Mouse (Mus musculus): Measurements from ENCODE around the gene Surf2.
A peak's percentile ranks its signal among the peaks of the same experiment; 100 is the strongest.
"Not testable (repeated sequence)": the region's sequence is repeated elsewhere in the genome, so short reads cannot be mapped to it uniquely, and the experiment has no call there.

Surf2 gene

DNA sequence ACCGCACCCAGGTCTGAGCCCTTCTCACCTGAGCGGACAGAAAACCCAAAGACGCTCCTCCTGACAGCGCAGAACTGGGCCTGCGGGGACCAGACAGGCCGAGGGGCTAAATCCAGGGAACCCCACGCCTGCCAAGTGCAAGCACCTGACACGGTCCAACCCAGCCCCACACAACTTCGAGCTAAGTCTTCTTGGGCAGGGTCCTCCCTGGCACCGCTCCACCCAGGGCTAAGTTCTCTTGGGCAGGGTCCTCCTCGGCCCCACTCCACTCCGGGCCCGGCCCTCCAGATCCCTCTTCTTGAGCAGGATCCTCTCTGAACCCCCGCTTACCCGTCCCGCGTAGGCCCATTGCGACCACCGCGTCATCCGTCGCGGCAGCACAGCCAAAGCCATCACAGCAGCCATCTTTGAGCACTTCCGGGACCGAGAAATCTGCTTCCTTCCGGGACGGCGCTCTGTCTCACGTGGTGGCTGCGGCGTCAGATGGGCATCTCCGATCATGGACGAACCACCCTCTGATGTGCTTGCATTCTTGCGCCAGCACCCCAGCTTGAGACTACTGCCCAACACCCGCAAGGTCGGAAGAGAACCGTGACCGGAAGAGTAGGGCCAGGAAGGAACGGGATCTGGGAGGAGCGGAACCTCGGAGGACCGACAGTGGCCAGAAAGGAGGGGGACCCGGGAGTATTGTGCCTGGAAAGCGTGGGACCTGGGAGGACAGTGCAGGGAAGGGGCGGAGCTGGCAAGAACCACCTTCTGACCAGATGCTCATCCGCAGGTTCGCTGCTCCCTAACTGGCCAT lies at the start of gene Surf2, which contains the start of gene Surf1:
Gene Surf2, plus strand, starts transcription at position 441 of the 802 bp plus-strand sequence.
Gene Surf1, minus strand, starts transcription at position 604 of the 802 bp plus-strand sequence.
- peak; percentile 74 to 81 for DNase-seq (ENCODE audit: low spot score in 2 of 2)

DNA sequence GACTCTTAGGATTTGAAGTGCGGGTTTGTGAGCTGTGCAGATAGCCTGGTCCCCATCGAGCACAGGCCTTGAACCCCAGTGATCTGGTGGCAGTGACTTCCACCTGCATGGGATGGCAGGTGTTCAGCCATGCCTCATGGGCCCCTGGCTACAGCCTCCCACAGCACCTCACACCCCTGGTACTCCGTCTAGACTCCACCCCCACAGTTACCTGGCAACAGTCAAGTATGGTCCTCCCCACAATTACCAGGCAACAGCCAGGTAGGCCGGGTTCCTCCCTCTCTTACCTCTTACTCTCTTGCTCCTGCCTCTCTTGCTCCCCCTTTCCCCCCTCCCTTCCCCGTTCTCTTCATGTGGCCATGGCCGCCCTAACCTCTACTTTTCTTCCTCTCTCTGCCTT lies 45.5 kb upstream of the Surf2 start:
- no peak for DNase-seq (ENCODE audit: low spot score in 2 of 2)

DNA sequence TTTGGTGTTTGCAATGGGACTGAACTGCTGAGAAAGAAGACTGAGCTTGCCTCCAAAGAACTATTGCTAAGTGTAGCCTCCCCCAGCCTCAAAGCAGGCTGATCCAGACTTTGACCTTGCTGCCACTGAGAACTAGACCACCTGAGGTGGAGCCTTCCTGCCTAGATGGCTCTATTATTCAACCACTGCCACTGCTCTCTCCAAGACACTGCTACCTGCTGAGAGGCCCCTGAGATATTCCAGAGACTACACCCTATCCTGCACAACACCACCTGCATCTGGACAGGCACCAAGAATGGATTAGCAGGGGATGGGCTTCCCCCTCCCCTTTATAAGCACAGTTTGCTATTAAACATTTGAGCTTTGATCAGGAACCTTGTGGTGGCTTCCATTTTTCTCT lies 37.6 kb upstream of the Surf2 start:
- no peak for DNase-seq (ENCODE audit: low spot score in 2 of 2)

DNA sequence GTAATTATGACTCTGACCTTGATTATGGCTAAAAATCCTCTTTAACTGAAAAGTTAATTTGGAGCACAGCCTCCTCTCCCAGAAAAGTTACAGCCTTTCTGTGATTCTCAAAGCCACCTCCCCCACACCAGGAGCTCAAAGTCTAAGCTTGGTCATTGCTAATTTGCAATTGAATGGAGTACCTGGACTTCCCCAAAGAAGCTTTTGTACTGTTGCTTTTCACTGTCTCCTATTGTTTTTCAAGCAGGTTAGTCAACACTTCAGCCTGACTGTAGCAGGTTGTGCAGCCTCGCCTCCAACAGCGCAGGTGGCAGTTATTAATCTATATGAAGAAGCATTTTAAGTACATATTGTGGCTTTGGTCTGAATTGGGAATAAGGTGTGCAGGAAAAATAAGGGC lies 30.6 kb upstream of the Surf2 start:
- DNase-seq (ENCODE audit: low spot score in 2 of 2) = not testable (repeated sequence)

DNA sequence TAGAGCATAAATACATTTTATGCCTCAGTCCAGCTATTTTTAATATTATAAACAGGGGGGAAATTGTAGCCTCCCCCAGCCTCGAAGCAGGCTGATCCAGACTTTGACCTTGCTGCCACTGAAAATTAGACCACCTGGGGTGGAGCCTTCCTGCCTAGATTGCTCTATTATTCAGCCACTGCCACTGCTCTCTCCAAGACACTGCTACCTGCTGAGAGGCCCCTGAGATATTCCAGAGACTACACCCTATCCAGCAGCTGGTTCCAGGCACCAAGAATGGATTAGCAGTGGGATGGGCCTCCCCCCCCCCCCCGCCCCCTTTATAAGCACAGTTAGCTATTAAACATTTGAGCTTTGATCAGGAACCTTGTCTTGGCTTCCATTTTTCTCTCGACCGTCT lies 30.0 kb upstream of the Surf2 start:
- DNase-seq (ENCODE audit: low spot score in 2 of 2) = not testable (repeated sequence)

DNA sequence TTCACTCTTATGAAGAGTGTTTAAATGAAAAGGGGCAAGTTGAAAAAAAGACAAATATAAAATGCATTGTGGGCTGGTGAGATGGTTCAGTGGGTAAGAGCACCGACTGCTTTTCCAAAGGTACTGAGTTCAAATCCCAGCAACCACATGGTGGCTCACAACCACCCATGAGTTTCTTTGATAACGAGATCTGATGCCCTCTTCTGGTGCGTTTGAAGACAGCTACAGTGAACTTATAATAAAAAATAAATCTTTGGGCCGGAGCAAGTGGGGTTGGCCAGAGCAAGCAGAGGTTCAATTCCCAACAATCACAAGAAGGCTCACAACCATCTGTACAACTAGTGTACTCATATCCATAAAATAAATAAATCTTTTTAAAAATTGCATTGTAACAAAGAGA lies 20.3 kb upstream of the Surf2 start:
- DNase-seq (ENCODE audit: low spot score in 2 of 2) = no peak

DNA sequence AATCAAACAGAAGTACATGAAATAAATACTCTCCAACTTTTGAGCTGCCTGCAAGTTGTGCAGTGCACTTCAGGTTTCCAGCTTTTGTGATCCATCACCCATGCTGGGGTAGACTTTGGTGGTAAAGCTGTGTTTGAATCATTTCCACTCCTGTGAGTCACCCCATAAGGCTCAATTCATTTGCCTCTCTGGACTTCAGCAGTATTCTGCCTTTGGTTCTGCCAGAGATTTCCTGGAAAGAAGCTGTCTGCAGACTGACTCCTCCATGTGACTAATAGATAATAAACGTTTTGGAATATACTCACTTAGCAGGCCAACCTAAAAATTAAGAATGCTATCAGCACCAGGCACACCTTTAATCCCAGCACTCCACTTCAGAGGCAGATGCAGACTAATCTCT lies 15.4 kb upstream of the Surf2 start:
- DNase-seq (ENCODE audit: low spot score in 2 of 2) = no peak

DNA sequence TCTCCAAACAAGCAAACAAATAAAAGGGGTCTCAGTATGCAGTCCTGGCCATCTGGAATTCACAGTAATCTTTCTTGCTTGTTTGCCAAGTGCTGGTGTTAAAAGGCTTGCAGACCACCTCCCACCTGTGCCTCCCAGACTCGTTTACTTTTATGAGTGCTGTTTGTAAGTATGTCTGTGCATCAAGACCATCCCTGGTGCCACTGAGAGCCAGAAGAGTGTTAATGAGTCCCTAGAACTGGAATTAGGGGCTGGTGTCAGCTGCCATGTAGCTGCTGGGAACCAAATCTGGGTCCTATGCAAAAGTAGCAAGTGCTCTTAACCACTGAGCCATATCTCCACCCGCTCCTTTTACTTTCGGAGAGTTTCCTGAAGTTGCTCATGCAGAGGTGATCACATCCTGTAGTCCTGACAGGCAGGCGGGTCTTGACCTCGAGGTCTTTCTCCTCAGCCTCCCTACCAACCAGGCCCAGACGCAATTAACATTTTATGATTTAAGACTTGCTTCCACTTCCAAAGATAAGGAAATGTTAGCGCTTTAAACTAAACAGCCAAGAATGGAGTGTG lies 14.2 kb upstream of the Surf2 start:
- no peak for DNase-seq (ENCODE audit: low spot score in 2 of 2)

DNA sequence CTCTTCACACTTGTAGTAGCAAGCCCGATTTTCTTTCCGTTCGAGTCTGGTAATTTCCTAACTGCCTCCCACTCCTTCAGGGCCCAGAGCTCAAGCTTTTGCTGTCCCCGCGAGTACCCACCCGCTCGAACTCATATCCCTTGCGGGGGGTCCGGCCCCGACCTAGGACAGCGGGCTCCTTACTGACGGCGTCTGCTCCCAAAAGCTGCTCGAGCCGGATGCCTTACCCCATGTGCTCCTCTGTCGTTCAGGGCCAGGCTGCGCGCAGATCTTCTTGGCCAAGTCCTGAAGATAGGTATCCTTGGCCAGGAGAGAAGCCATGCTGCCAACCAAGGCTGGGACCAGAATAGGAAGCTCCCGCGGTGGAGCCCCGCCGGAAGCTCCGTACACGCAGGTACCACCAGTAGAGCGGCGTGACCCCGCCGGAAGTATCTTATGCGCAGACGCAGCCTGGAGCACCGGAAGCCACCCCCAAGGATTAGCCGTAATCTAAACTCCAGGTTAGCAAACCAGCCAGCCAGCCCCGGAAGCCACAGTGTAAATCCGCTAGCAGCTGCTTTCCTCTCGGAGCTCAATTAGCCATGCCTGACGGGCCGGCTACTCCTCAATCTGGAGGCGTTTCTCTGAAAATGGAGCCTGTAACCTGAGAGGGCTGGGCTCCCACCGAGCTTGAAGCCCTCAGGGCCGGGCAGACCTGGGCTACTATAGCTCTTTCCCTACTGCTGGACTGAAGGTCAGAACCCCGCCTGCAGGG lies 13.5 kb upstream of the Surf2 start, which contains the start of gene Surf6:
Gene Surf6, minus strand, starts transcription at position 413 of the 754 bp plus-strand sequence.
- DNase-seq (ENCODE audit: low spot score in 2 of 2) = peak; percentile 92 to 93

DNA sequence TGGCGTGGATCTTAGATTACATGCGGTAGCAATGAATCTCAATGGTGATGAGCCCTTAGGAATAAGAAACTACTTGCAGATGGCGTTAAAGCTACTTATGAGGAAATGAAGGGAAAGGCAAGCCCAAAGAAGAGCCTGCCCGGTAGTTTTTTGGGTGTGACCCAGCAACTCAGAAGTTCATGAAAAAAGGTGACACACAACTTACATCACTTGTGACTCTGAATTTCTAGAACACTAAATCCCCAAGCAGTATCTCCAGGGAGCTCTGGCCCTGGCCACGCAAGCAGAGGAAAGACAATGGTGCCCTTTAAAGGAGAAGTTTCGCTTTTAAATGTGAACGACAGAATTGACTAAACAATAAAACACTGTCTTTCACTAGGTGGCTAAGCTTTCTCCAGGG lies 12.9 kb upstream of the Surf2 start:
- no peak for DNase-seq (ENCODE audit: low spot score in 2 of 2)

DNA sequence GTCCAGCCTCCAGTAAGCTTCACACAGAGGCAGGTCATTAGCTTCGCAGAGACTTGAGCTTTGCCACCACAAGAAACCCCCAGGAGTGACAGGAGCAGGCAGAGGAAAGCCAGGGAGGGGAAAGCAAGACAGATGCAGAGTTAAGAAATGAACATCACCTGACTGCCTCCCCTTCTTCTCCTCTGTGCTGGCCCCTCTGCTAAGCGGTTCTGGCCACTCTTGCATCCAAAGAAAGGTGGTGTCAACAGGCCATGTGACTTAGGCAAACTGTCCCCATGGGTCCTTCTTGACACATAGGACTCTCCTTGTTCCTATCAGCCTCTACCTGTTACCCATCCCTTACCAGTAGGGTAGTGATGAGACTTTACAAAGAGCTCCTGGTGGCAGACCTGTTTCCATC lies 10.2 kb upstream of the Surf2 start:
- no peak for DNase-seq (ENCODE audit: low spot score in 2 of 2)

DNA sequence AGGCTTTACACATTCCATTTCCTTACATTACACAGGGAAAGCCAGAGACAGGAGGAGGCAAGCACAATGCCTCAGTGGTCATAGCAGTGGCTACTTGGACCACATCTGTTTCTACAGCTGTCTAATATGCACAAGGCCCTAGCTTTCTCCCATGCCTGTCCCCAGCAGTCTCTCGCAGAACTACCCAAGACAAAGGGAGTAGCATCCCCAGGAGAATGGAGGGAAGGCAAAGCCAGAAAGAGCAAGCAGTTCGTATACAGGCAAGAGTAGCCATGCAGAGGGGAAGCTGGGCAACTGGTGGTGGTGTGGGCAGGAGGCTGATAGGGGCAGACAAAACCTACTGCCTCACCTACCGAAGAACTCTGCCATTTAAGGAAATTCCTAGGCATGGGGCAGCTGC lies 9.7 kb upstream of the Surf2 start:
- no peak for DNase-seq (ENCODE audit: low spot score in 2 of 2)

DNA sequence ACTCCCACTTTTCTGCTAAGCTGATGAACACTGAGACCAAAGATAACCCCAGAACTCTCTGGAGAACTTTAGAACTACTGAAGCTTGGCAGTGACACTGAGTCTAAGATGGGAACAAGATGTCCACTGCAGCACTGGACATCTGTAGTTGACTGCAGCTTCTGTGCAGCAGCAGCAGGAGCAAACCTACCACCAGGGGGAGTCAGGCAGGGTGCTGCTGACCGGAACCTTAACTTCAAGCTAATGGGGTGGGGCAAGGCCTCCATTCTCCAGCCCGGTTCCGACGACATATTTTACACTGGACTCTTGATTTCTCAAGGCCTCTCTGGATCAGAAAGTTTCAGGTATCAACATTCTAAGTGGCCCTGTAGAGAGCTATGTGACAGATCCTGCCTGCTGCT lies 9.1 kb upstream of the Surf2 start:
- DNase-seq (ENCODE audit: low spot score in 2 of 2) = peak in 1 of 2 experiments; percentile 38

DNA sequence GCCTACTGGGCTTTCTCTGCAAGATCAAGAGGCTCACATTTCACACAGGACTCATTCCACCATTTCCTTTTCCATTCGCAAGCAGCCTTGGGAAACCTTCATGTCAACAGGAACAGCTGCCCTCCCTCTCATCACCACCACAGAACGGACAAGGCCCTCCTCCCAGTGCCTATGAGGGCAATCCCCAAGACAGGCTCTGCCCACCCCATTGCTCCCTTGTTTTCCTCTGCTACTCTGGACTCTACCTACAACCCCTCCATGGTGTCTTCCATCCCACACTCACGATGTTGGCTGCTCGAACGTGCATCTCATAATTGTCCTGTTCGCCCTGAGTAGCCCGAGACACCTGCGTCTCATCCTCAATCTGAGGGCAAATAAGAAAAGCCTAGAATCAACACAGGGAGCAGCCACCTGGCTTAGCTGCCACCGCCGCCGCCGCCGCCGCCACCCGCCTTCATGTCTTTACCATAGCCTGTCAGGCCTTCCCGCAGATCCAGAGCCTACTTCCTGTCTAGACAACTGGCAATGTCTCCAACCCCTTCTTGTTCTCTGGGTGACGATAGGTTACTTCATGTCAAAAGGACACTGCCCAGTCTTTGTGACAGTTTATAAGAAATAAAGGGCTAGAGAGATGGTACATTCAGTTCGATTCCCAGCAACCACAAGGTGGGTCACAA lies 7.3 kb upstream of the Surf2 start:
- no peak for DNase-seq (ENCODE audit: low spot score in 2 of 2)

DNA sequence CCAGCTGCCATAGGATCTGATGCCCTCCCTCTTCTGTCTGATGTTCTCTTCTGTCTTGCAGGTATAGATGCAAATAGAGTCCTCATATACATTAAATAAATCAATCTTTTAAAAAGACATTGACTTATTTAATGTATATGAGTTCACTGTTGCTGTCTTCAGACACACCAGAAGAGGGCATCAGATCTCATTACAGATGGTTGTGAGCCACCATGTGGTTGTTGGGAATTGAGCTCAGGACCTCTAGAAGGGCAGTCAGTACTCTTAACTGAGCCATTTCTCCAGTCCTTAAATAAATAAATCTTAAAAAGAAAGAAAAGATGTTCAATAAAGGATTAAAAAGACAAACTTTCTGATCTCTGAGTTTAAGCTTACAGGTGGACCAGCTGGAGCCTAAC lies 6.8 kb upstream of the Surf2 start:
- no peak for DNase-seq (ENCODE audit: low spot score in 2 of 2)

DNA sequence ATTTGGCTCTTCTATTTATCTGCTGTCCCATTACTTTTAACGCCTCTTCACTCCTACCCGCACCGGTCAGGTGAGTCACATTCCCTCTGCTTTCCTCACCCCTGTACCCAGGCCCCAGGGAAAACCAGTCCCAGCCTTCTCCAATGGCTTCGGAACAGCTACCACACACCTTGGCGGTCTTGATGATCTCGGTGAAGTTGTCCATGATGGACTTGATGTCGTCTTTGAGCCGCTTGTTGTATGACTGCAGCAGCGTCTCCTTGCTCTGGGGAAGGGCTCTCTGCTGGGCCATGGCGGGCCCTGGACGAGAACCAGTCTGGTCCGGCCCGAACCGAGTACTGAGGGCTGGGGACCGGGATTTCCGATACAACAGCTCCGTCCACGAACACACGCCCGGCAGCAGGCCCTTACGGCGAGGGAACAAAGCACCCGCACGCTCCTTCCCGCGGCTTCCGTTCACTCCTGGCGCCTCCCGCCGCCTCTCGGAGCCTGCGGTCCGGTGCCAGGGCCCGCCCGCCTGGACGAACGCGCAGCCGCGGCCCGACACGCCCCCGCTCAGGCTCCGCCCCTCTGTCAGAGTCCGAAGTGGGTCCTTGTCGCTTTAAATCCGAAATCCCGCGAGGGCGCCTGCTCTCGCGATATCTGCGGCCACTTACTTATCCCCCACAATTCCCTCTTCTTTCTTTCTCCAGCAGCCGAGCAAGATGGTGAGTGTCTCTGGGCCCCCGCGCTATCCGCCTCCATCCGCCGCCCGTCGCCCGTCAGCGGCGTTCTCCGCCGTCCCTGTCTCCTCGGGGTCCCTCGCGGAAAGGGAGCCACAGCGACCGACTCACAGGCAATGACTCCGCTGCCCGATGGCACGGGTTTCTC lies 5.8 kb upstream of the Surf2 start, which contains the start of the genes Med22 and Rpl7a:
Gene Med22, minus strand, starts transcription at position 554 of the 870 bp plus-strand sequence.
Gene Rpl7a, plus strand, starts transcription at position 641 of the 870 bp plus-strand sequence.
- peak; percentile 99 to 100 for DNase-seq (ENCODE audit: low spot score in 2 of 2)

DNA sequence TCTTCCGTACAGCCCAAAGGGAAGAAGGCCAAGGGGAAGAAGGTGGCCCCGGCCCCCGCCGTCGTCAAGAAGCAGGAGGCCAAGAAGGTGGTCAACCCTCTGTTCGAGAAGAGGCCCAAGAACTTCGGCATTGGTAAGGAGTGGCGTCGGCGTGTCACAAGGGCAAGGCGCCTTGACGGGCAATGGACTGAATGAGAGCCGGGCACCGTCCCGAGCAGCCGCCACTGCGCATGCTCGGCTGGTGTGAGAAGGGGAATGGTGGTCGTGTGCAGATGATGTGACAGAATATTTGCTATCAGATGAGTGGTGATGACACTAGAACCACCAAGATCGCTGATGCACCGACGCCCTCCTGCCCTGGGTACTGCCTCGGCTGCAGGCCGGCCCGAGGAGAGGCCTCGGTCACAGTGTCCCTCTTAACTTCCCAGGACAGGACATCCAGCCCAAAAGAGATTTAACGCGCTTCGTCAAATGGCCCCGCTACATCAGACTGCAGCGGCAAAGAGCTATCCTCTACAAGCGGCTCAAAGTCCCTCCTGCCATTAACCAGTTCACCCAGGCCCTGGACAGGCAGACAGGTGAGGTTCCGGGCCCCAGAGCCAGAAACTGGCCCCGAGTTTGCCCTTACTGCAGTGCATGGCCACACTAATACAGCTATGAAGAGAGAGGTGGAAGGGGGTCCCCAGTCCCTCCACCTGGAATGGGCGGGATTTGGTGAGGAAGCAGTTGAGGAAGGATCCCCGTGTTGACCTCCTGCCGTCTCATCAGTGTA lies 5.0 kb upstream of the Surf2 start:
- no peak for DNase-seq (ENCODE audit: low spot score in 2 of 2)

DNA sequence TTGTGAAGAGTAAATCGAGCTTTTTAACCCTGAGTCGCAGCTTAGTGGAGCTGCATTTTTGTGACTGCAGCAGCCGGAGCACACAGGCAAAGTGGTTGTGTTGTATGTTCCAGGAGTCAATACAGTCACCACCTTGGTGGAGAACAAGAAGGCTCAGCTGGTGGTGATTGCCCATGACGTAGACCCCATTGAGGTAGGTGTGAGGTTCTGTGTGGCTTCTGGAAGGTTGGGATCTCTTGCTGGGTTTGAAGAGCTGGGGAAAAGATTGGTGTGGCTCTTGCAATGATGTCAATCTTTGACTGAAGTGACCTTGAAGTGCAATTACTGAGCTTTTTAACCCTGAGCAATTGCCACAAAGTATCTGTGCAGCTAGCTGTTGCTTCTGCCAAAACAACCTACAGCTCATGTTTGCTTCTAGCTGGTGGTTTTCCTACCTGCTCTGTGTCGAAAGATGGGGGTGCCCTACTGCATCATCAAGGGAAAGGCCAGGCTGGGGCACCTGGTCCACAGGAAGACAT lies 3.9 kb upstream of the Surf2 start:
- no peak for DNase-seq (ENCODE audit: low spot score in 2 of 2)

DNA sequence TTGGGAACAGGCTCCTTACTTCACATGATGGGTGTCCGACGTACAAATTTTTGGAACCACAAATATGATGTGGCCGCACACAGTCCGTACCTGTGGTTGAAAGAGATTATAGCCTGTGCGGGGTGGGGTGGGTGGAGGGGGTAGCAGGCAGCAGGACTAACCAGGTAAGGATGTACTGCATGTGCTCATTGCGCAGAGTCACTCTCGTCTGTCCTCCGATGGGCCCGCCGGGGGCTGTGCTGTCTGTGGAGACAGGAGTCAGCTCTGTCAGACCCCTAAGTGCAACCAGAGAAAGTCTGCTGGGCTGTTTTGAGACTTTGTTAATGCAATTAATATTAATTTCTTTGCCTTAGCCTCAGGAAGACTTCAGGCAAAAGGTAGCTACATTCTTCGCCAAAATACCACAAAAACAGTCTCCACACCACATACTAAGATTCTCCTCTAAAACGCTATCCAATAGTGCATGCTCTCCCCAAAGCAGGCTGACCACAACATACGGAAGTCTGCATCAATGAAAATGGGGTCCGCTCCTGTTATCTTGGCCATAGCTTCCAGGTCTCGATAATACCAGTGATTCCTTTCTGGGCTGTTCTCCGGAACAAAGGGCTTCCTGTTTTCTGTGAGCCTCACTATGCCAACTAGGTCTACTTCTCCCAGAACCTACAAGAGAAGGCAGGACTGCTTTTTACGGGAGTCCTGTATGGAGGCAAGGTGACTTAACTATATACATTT lies 2.6 kb upstream of the Surf2 start:
- no peak for DNase-seq (ENCODE audit: low spot score in 2 of 2)
